Mouse (Mus musculus): ENCODE measurements around the gene Gm3285.

GRCm38 (mm10) chr10:77901871-77902210 is 40.1 kb downstream of the Gm3285 start:
- TF ChIP-seq GATA1 (IDR thresholded peaks at IDR 0.05; ENCODE audit: low read length) (no peak), TAL1 (IDR thresholded peaks at IDR 0.05; ENCODE audit: low read length) (no peak)
